Mouse (Mus musculus): ENCODE measurements around the gene Klrb1.

GRCm38 (mm10) chr6:128765211-128765610 lies 42.4 kb upstream of the Klrb1 start:
- peak; percentile 43 for TF ChIP-seq USF1 (IDR thresholded peaks at IDR 0.05; ENCODE audit: low read depth, low read length)
- TF ChIP-seq CTCF (conservative IDR thresholded peaks at IDR 0.05 in 1 of 2, IDR thresholded peaks at IDR 0.05 in 1 of 2; ENCODE audit: low read depth in 2 of 2, low read length in 2 of 2), result no peak
- TF ChIP-seq MAFK (IDR thresholded peaks at IDR 0.05; ENCODE audit: insufficient replicate concordance, low read length), result no peak
- TF ChIP-seq MXI1 (IDR thresholded peaks at IDR 0.05; ENCODE audit: low read depth, low read length), result no peak
- TF ChIP-seq EP300 (IDR thresholded peaks at IDR 0.05; ENCODE audit: low read length), result no peak
- no peak for TF ChIP-seq MYC (IDR thresholded peaks at IDR 0.05; ENCODE audit: low read depth, low read length)

Data from CH12.LX (cell line).